Mouse (Mus musculus) limb, embryonic 11.5 days (tissue): ENCODE data around the gene Chrng. TPM values are rescaled to one million over a fixed set of nuclear protein-coding genes. Genes with fewer than 3 reads are reported as not detected.

ENCODE experiments used
- ATAC-seq: fragments of 200-750 bp; cut with Nextera tagmentation; 2 replicates; pipeline ENCODE4 v1.8.0; 2017; ENCODE audit warnings: low read depth; ENCODE audit not compliant: insufficient number of reproducible peaks, low FRiP score, low TSS enrichment
- DNase-seq: peaks from one replicate; pipeline ENCODE4 v3.0.0-alpha.2; 2015; ENCODE audit warnings: low spot score
- H3K27ac ChIP-seq: fragments of 300-500 bp; sonication (generic); replicated peaks from 2 replicates; pipeline ENCODE4 v1.5.1; 2014; ENCODE audit warnings: low read depth, mild to moderate bottlenecking, low read length
- H3K27me3 ChIP-seq: fragments of 300-500 bp; sonication (generic); 2 replicates; pipeline ENCODE4 v1.6.1; 2014; ENCODE audit warnings: mild to moderate bottlenecking, low read length, mixed read lengths; ENCODE audit not compliant: control insufficient read depth, insufficient read depth
- H3K36me3 ChIP-seq: fragments of 300-500 bp; sonication (generic); 2 replicates; pipeline ENCODE4 v1.6.1; 2014; ENCODE audit warnings: mild to moderate bottlenecking, low read length, moderate library complexity, mixed read lengths; ENCODE audit not compliant: control insufficient read depth, insufficient read depth
- H3K4me1 ChIP-seq: fragments of 300-500 bp; sonication (generic); 2 replicates; pipeline ENCODE4 v1.6.1; 2014; ENCODE audit warnings: low read length, mixed read lengths; ENCODE audit not compliant: control insufficient read depth, insufficient read depth
- H3K4me2 ChIP-seq: fragments of 300-500 bp; sonication (generic); 2 replicates; pipeline ENCODE4 v1.6.1; 2014; ENCODE audit warnings: low read depth, mild to moderate bottlenecking, moderate library complexity; ENCODE audit not compliant: severe bottlenecking
- H3K4me3 ChIP-seq: fragments of 300-500 bp; sonication (generic); 2 replicates; pipeline ENCODE4 v1.5.1; 2014; ENCODE audit warnings: low read depth, low read length
- H3K9ac ChIP-seq: fragments of 300-500 bp; sonication (generic); 2 replicates; pipeline ENCODE4 v1.6.1; 2014; ENCODE audit warnings: mild to moderate bottlenecking, low read length
- H3K9me3 ChIP-seq: fragments of 300-500 bp; sonication (generic); 2 replicates; pipeline ENCODE4 v1.6.1; 2016; ENCODE audit warnings: low read length; ENCODE audit not compliant: control insufficient read depth
- WGBS: fragments of 180-500 bp; shearing (Covaris S2); extraction: QIAGEN DNeasy Blood & Tissue Kit; methylation state at CpG from one replicate; pipeline ENCODE4 v1.1.7; 2014; 5-methylcytosine and 5-hydroxymethylcytosine counted together
- polyA plus RNA-seq: library from polyadenylated mRNA; unstranded; fragments of >200 nt; fragmentation: Nextera tagmentation; extraction: Ambion mirVana; gene quantifications from 2 replicates; pipeline ENCODE4 v1.2.1, GENCODE M21; 2014

Chrng gene
- polyA plus RNA-seq, 1 experiment from 2014 or later = 4.1 TPM

DNA sequence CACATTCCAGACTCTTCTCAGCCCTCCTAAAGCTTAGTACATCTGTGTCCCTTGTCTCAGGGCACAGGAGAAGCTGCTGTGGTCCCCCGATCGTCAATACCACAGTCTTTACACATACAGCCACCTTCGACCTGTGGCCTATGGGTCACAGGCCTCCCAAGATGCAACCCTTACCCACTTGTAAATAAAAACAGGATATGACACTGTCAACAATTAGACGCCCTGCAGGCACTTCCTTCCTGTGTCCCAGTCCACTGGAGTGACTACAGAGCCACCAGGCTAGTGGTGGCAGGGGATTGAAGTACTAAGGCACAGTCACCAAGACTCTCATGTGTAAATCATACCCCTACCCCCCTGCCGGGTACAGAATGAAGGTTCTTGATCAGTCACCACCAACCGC lies 581 bp downstream of the Chrng start:
- DNase-seq (no peak), ATAC-seq (no peak)
- 0 out of 2 replicates have a peak, but pooled peaks cover 4% of the 10 kb centered on the region for H3K4me1 ChIP-seq
- no peak overlapping the region for H3K4me2 ChIP-seq
- WGBS = 53% methylated on average over 6 of the region's 6 CpGs
- H3K36me3 ChIP-seq = no peaks in the 10 kb centered on the region
- no peaks in the 10 kb centered on the region for H3K9me3 ChIP-seq
- H3K27ac ChIP-seq = no peak overlapping the region
- H3K4me3 ChIP-seq = no peak overlapping the region
- peaks cover 3% of the 10 kb centered on the region; the same call in 1 of the 2 replicates for H3K27me3 ChIP-seq
- no peak overlapping the region for H3K9ac ChIP-seq

- peak; percentile 53 for ATAC-seq
- DNase-seq = no peak
- peaks cover 3% of the 10 kb centered on the region; the same call in 1 of the 2 replicates for H3K27me3 ChIP-seq
- H3K36me3 ChIP-seq = no peaks in the 10 kb centered on the region
- 26% methylated on average over 3 of the region's 3 CpGs for WGBS
- no peak overlapping the region for H3K27ac ChIP-seq
- H3K4me1 ChIP-seq = 0 out of 2 replicates have a peak, but pooled peaks cover 4% of the 10 kb centered on the region
- H3K9ac ChIP-seq = no peak overlapping the region
- H3K4me2 ChIP-seq = no peak overlapping the region
- H3K9me3 ChIP-seq = no peaks in the 10 kb centered on the region
- no peak overlapping the region for H3K4me3 ChIP-seq
Observed at GRCm38 (mm10) chr1:87205502-87205901, 1.0 kb downstream of the Chrng start.

DNA sequence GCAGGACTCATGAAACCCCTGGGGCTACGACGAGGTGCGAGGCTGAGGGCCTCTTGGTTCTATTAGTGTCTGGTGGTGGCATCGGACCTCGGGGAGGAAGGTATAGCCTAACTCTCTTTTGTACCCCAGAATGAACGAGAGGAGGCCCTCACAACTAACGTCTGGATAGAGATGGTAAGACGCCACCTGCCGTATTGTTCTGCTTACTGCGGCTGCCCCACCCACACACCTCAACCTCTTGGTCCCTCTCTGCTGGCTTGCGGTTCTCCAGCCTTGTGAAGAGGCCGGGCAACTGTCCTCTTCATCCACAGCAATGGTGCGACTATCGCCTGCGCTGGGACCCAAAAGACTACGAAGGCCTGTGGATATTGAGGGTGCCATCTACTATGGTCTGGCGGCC lies 1.9 kb downstream of the Chrng start:
- WGBS = 20% methylated on average over 17 of the region's 17 CpGs
- ATAC-seq (no peak), DNase-seq (peak; percentile 34)
- no peak overlapping the region for H3K27ac ChIP-seq
- peaks cover 3% of the 10 kb centered on the region; the same call in 1 of the 2 replicates for H3K27me3 ChIP-seq
- no peaks in the 10 kb centered on the region for H3K9me3 ChIP-seq
- H3K4me1 ChIP-seq = 0 out of 2 replicates have a peak, but pooled peaks cover 4% of the 10 kb centered on the region
- H3K4me2 ChIP-seq = no peak overlapping the region
- no peak overlapping the region for H3K4me3 ChIP-seq
- H3K36me3 ChIP-seq = no peaks in the 10 kb centered on the region
- H3K9ac ChIP-seq = no peak overlapping the region

- DNase-seq (no peak), ATAC-seq (no peak)
- H3K9me3 ChIP-seq = no peaks in the 10 kb centered on the region
- WGBS = 91% methylated on average over 4 of the region's 4 CpGs
- H3K27ac ChIP-seq = no peak overlapping the region
- no peaks in the 10 kb centered on the region for H3K36me3 ChIP-seq
- H3K4me1 ChIP-seq = peaks cover 6% of the 10 kb centered on the region; the same call in 1 of the 2 replicates
- no peak overlapping the region for H3K4me3 ChIP-seq
- no peak overlapping the region for H3K4me2 ChIP-seq
- no peaks in the 10 kb centered on the region; the same call in 1 of the 2 replicates for H3K27me3 ChIP-seq
- no peak overlapping the region for H3K9ac ChIP-seq
Observed at GRCm38 (mm10) chr1:87211431-87211830, 7.0 kb downstream of the Chrng start.

DNA sequence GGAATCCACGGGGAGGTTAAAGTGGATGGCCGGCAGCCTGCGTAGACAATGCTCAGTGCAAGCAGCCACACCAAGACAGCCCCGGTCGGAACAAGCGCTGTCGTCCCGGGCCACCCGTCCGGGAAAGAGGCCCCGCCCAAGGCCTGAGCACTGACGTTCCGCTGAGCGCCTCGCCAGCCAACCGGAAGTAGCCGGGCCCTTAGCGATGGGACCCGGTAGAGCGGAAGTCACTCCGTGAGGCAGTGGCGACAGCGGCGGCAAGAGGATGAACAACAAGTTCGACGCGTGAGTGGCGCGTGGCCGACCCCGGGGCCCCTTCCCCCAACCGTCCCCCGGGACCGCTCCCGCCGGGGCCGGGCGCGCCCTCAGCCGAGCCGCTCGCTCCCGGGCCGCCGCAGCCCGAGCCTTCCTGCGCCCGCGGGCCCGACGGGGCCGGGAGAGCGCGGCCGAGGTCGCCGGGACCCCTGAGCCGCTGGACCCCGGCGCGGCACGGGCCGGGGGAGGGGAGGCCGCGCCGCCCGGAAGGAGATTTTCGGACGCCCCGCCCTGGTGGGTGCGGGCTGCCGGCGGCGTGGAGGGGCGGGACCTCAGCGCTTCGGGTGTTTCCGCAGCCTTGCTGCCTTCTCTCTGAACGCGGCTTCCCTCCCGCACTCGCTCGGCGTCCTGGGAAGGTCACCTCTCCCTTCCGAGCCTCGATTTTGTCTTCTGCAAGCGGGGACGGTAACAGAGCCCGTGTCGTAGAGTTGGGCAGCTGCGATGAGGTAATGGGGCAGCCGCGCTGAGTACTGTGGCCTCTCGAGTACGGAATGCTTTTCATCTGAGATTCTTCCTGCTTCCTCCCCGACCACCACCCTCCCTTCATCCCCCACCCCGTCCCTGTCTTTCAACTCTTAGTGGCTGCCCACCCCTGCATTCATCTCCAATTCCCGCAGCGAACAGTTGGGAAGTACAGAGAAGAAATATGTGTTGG lies 9.6 kb downstream of the Chrng start, which contains the start of gene Eif4e2:
Eif4e2 (plus strand) TSS at position 180 of the 970 bp plus-strand sequence.
- Histone ChIP-seq H3K9me3 (no peaks in the 10 kb centered on the region), H3K27me3 (no peaks in the 10 kb centered on the region; the same call in 1 of the 2 replicates), H3K9ac (peak within 1 kb of the TSS; percentile 98), H3K27ac (peak within 1 kb of the TSS; percentile 98), H3K4me2 (peak within 1 kb of the TSS; percentile 45), H3K4me3 (peak within 1 kb of the TSS; percentile 77), H3K4me1 (peaks cover 6% of the 10 kb centered on the region; the same call in 1 of the 2 replicates), H3K36me3 (no peaks in the 10 kb centered on the region)
- peak; percentile 96 for DNase-seq
- under 1% methylated on average over 95 of the region's 99 CpGs for WGBS
- ATAC-seq = peak; percentile 94

- DNase-seq = no peak
- Histone ChIP-seq H3K4me1 (peaks cover 6% of the 10 kb centered on the region; the same call in 1 of the 2 replicates), H3K9ac (peak overlapping the region; percentile 98), H3K36me3 (no peaks in the 10 kb centered on the region), H3K4me3 (peak overlapping the region; percentile 77), H3K27ac (no peak overlapping the region), H3K27me3 (no peaks in the 10 kb centered on the region), H3K4me2 (peak overlapping the region; percentile 45), H3K9me3 (no peaks in the 10 kb centered on the region)
- WGBS = 31% methylated on average over 4 of the region's 4 CpGs
- no peak for ATAC-seq
Observed at GRCm38 (mm10) chr1:87214748-87215147, 10.3 kb downstream of the Chrng start.

GRCm38 (mm10) chr1:87217938-87218337 lies 13.5 kb downstream of the Chrng start:
- Histone ChIP-seq H3K4me3 (no peak overlapping the region), H3K27ac (no peak overlapping the region), H3K27me3 (no peaks in the 10 kb centered on the region), H3K4me1 (peaks cover 5% of the 10 kb centered on the region; the same call in 1 of the 2 replicates), H3K4me2 (no peak overlapping the region), H3K9ac (no peak overlapping the region), H3K9me3 (no peaks in the 10 kb centered on the region), H3K36me3 (peaks cover 13% of the 10 kb centered on the region; the same call in 1 of the 2 replicates)
- DNase-seq (no peak), ATAC-seq (no peak)
- 69% methylated on average over 3 of the region's 3 CpGs for WGBS

DNA sequence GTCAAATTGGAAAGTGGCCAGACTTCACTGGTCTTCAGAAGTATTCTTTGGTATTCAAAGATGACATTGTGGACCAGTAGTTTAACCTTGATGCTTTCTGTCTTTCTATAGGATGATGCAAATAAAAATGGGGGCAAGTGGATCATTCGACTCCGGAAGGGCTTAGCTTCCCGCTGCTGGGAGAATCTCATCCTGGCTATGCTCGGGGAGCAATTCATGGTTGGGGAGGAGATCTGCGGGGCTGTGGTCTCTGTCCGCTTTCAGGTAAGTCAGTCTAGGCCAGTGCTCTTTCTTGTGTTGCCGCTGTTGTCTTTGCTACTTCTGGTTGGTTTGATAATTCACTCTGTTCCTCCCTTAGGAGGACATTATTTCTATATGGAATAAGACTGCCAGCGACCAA lies 21.3 kb downstream of the Chrng start:
- WGBS = 95% methylated on average over 8 of the region's 8 CpGs
- H3K27ac ChIP-seq = no peak overlapping the region
- DNase-seq (no peak), ATAC-seq (no peak)
- H3K9me3 ChIP-seq = no peaks in the 10 kb centered on the region
- no peak overlapping the region for H3K4me2 ChIP-seq
- no peak overlapping the region for H3K4me3 ChIP-seq
- H3K27me3 ChIP-seq = no peaks in the 10 kb centered on the region
- no peak overlapping the region for H3K9ac ChIP-seq
- no peaks in the 10 kb centered on the region for H3K4me1 ChIP-seq
- peaks cover 40% of the 10 kb centered on the region for H3K36me3 ChIP-seq
